Mouse (Mus musculus) G1E (cell line): Measurements from ENCODE around the gene Fam187b. TPM values are rescaled to one million over a fixed set of nuclear protein-coding genes. Genes with fewer than 3 reads are reported as not detected.
A peak's percentile ranks its signal among the peaks of the same experiment; 100 is the strongest.

ENCODE experiments used
- ATAC-seq: 2 replicates; pipeline ENCODE4 v1.8.0; 2016; ENCODE audit warnings: mild to moderate bottlenecking; ENCODE audit not compliant: insufficient number of reproducible peaks, poor library complexity, low FRiP score, severe bottlenecking; ENCODE audit errors: extremely low read depth
- DNase-seq: peaks from one replicate; pipeline ENCODE4 v3.0.0; 2012; ENCODE audit warnings: low spot score
- H3K27me3 ChIP-seq: 2 replicates; pipeline ENCODE4 v1.6.1; 2012; ENCODE audit warnings: mild to moderate bottlenecking, low read length, inconsistent platforms; ENCODE audit not compliant: insufficient read depth
- H3K36me3 ChIP-seq: replicated peaks from 2 replicates; pipeline ENCODE3; 2012; ENCODE audit warnings: mild to moderate bottlenecking, inconsistent platforms
- H3K4me1 ChIP-seq: 2 replicates; pipeline ENCODE4 v1.6.1; 2012; ENCODE audit warnings: low read depth, low read length, inconsistent platforms, mixed read lengths; ENCODE audit not compliant: insufficient read depth
- H3K4me3 ChIP-seq: 2 replicates; pipeline ENCODE4 v1.5.1; 2012; ENCODE audit warnings: low read depth, mild to moderate bottlenecking, inconsistent platforms, low read length, moderate library complexity, mixed read lengths
- H3K9me3 ChIP-seq: replicated peaks from 2 replicates; pipeline ENCODE4 v1.6.1; 2012; ENCODE audit warnings: inconsistent platforms
- CTCF ChIP-seq: IDR thresholded peaks from 2 replicates; pipeline ENCODE4 v1.5.1; 2012; ENCODE audit warnings: low read depth, low read length, inconsistent platforms, mixed read lengths
- GATA1 ChIP-seq: IDR thresholded peaks from 2 replicates; pipeline ENCODE4 v1.6.1; 2012; ENCODE audit warnings: borderline replicate concordance, low read length, inconsistent platforms, mixed read lengths
- GATA2 ChIP-seq: IDR thresholded peaks from 2 replicates; pipeline ENCODE4 v1.6.1; 2012; ENCODE audit warnings: low read depth, low read length, inconsistent platforms, borderline replicate concordance
- POLR2AphosphoS5 ChIP-seq: IDR thresholded peaks from 2 replicates; pipeline ENCODE4 v1.6.1; 2012; ENCODE audit warnings: low read depth, low read length, inconsistent platforms; ENCODE audit not compliant: insufficient replicate concordance
- TAL1 ChIP-seq: conservative IDR thresholded peaks from 2 replicates; pipeline ENCODE4 v1.6.1; 2012; ENCODE audit warnings: low read depth, low read length, inconsistent platforms, mixed read lengths
- polyA plus RNA-seq: library from polyadenylated mRNA; stranded (reverse); fragments of >175 nt; gene quantifications from 2 replicates; pipeline ENCODE4 v1.2.3, GENCODE M21; 2012
- total RNA-seq, 2 experiments: library from RNA; stranded (forward) in 1 of 2; stranded (reverse) in 1 of 2; fragments of 200-1000 nt in 1 of 2; fragments of >200 nt in 1 of 2; fragmentation: Nextera tagmentation in 1 of 2; gene quantifications; 2 replicates each; pipeline ENCODE4 v1.2.3; 2014 to 2017

Gene Fam187b
- total and polyA plus RNA-seq, 3 experiments = 0.03 to 0.27 TPM; not detected in 1

GRCm38 (mm10) chr7:31028609-31029008, 55.0 kb downstream of the Fam187b start:
- DNase-seq = no peak
- no peak overlapping the region for H3K4me3 ChIP-seq
- H3K27me3 ChIP-seq = no peaks in the 10 kb centered on the region

GRCm38 (mm10) chr7:31030717-31031116, 57.1 kb downstream of the Fam187b start:
- H3K4me1 ChIP-seq = no peaks in the 10 kb centered on the region
- no peak for ATAC-seq
- H3K27me3 ChIP-seq = no peaks in the 10 kb centered on the region
- TF ChIP-seq GATA1 = no peak
- no peak for TF ChIP-seq TAL1
- no peak for TF ChIP-seq POLR2AphosphoS5
- no peak for TF ChIP-seq GATA2
- no peak for TF ChIP-seq CTCF
- no peak overlapping the region for H3K4me3 ChIP-seq
- no peak for DNase-seq
- H3K36me3 ChIP-seq = no peaks in the 10 kb centered on the region
- no peaks in the 10 kb centered on the region for H3K9me3 ChIP-seq

More at GRCm38 (mm10) chr7:31028609-31029008, 55.0 kb downstream of the Fam187b start:
- Histone ChIP-seq H3K9me3 (no peaks in the 10 kb centered on the region), H3K36me3 (no peaks in the 10 kb centered on the region), H3K4me1 (no peaks in the 10 kb centered on the region)
- ATAC-seq = no peak
- TF ChIP-seq TAL1 = no peak
- no peak for TF ChIP-seq GATA1
- no peak for TF ChIP-seq GATA2
- TF ChIP-seq POLR2AphosphoS5 = no peak
- no peak for TF ChIP-seq CTCF

DNA sequence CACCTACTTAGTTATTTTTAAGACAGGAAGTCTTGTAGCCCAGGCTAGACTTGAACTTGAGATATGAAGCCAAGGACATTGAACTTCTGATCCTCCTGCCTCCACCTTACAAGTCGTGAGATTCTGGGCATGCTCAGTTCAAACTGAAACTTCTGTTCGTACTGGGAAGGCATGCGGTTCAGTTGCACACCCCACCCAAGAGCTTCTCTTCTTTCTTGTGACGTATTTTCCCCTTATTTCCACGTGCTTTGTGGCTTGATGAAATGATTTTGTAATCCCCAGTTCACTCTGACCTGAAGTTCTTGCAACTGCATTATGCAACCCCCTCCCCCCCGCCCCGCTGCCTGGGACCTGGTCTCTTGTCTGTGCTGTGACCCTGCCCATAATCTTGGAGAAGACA, 58.1 kb downstream of the Fam187b start:
- Histone ChIP-seq H3K9me3 (no peaks in the 10 kb centered on the region), H3K4me3 (no peak overlapping the region), H3K36me3 (no peaks in the 10 kb centered on the region), H3K4me1 (no peaks in the 10 kb centered on the region), H3K27me3 (no peaks in the 10 kb centered on the region)
- ATAC-seq (no peak), DNase-seq (no peak)
- no peak for TF ChIP-seq GATA2
- TF ChIP-seq GATA1 = no peak
- TF ChIP-seq CTCF = no peak
- no peak for TF ChIP-seq TAL1
- TF ChIP-seq POLR2AphosphoS5 = no peak

DNA sequence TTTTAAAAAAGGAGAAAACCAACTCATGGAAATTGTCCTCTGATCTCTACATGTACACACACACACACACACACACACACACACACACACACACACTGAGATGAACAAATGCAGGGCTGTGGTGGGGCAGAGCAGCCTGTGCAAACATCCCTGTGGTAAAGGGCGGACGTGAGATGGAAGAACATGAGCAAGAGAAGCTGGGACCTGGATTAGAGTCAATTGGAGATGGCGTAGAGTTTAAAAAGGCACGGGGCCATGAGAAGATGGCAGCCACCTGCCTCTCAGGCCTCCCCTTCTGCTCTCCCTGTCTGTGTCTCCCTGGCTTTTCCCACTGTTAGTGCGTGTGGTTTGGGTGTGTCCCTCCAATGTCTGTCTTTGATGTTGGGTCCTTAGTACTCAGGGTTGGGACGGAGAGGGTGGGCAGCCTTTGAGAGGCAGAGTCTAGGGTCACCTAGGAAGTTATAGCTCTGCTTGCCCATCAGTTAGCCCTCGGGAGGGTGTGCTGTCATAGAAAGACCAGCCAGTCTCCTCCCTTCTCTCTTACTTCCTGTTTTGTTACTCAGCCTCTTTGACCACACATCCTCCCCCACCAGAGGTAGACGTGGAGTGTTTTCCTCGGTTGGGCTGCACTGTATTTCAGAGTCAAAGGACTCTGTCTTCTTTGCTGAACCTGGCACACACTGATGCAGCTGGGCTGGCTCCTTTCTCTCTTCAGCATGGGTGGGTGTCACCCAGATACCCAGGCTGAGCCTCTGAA, 60.0 kb downstream of the Fam187b start:
- Histone ChIP-seq H3K4me3 (no peak overlapping the region), H3K4me1 (no peaks in the 10 kb centered on the region), H3K9me3 (no peaks in the 10 kb centered on the region), H3K27me3 (no peaks in the 10 kb centered on the region), H3K36me3 (no peaks in the 10 kb centered on the region)
- DNase-seq = peak; percentile 14
- TF ChIP-seq CTCF = no peak
- no peak for TF ChIP-seq GATA2
- no peak for TF ChIP-seq TAL1
- no peak for TF ChIP-seq GATA1
- TF ChIP-seq POLR2AphosphoS5 = no peak
- ATAC-seq = no peak

DNA sequence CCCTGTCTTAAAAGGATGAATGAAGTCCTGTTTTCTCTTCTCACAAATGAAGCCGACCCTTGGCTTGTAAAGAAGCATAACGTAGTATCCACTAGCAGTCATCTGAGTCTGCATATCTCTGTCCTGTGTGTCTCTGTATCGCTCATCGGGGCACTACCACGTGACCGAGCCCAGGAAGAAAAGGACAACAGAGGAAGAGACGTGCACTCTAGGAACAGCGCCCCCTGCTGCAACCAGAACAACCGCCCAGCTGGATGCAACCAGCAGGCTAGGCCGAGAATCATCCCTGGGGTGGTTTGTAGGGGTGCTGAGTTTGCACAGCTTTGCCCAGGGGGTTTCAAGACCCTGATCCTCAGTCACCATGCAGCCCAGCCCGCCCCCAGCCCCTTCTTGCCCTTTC, 61.2 kb downstream of the Fam187b start:
- no peak for ATAC-seq
- no peak for DNase-seq
- H3K27me3 ChIP-seq = no peaks in the 10 kb centered on the region
- H3K36me3 ChIP-seq = no peaks in the 10 kb centered on the region
- no peak overlapping the region for H3K4me3 ChIP-seq
- H3K9me3 ChIP-seq = no peaks in the 10 kb centered on the region
- no peak for TF ChIP-seq CTCF
- no peak for TF ChIP-seq TAL1
- TF ChIP-seq POLR2AphosphoS5 = no peak
- no peak for TF ChIP-seq GATA2
- no peak for TF ChIP-seq GATA1
- no peaks in the 10 kb centered on the region for H3K4me1 ChIP-seq

DNA sequence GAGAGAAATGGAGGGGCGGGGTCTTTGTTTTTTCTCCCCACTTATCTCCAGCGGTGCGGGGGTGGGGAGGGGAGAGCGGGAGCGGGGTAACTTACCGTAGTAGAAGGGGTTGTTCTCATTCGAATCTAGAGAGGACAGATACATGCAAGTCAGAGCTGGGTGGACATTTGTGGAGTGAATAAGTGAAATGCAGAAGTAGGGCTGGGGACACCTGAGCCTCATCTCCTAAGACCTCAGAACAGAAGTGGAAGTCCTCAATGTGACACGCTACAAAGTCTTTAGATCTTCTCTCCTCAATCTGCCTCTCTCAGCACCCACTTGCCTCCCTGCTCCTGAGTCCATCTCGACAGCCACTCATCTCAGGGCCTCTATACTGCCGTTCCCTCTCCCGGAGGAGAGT, 61.7 kb downstream of the Fam187b start:
- ATAC-seq (no peak), DNase-seq (no peak)
- Histone ChIP-seq H3K4me1 (no peaks in the 10 kb centered on the region), H3K27me3 (no peaks in the 10 kb centered on the region), H3K9me3 (no peaks in the 10 kb centered on the region), H3K4me3 (no peak overlapping the region), H3K36me3 (no peaks in the 10 kb centered on the region)
- TF ChIP-seq GATA1 (no peak), POLR2AphosphoS5 (no peak), CTCF (no peak), TAL1 (no peak), GATA2 (no peak)
